Mouse (Mus musculus) midbrain, postnatal 0 days (tissue): ENCODE data around the gene Ube2l6. TPM values are rescaled to one million over a fixed set of nuclear protein-coding genes. Genes with fewer than 3 reads are reported as not detected.

ENCODE experiments used
- ATAC-seq: fragments of 200-750 bp; cut with Nextera tagmentation; 2 replicates; pipeline ENCODE4 v1.8.0; 2017; ENCODE audit warnings: moderate number of reproducible peaks, mild to moderate bottlenecking, moderate TSS enrichment, moderate library complexity; ENCODE audit not compliant: low FRiP score
- DNase-seq: peaks from one replicate; pipeline ENCODE4 v3.0.0-alpha.2; 2015; ENCODE audit warnings: low spot score
- H3K27ac ChIP-seq: fragments of 300-500 bp; sonication (generic); 2 replicates; pipeline ENCODE4 v1.5.1; 2014; ENCODE audit warnings: low read depth, mild to moderate bottlenecking, low read length, mixed read lengths
- H3K27me3 ChIP-seq: fragments of 300-500 bp; sonication (generic); 2 replicates; pipeline ENCODE4 v1.6.1; 2014; ENCODE audit warnings: low read length, control low read depth, mixed read lengths; ENCODE audit not compliant: insufficient read depth
- H3K36me3 ChIP-seq: fragments of 300-500 bp; sonication (generic); 2 replicates; pipeline ENCODE4 v1.6.1; 2014; ENCODE audit warnings: low read length, control low read depth, mixed read lengths; ENCODE audit not compliant: insufficient read depth
- H3K4me1 ChIP-seq: fragments of 300-500 bp; sonication (generic); 2 replicates; pipeline ENCODE4 v1.6.1; 2014; ENCODE audit warnings: mild to moderate bottlenecking, control low read depth, antibody characterized with exemption, low read length, mixed read lengths; ENCODE audit not compliant: insufficient read depth
- H3K4me2 ChIP-seq: fragments of 300-500 bp; sonication (generic); 2 replicates; pipeline ENCODE4 v1.6.1; 2014; ENCODE audit warnings: low read depth, mild to moderate bottlenecking, low read length, mixed read lengths; ENCODE audit not compliant: poor library complexity, severe bottlenecking
- H3K4me3 ChIP-seq: fragments of 300-500 bp; sonication (generic); 2 replicates; pipeline ENCODE4 v1.5.1; 2014; ENCODE audit warnings: low read depth, mild to moderate bottlenecking, low read length, moderate library complexity
- H3K9ac ChIP-seq: fragments of 300-500 bp; sonication (generic); replicated peaks from 2 replicates; pipeline ENCODE4 v1.6.1; 2014; ENCODE audit warnings: mild to moderate bottlenecking, low read length, moderate library complexity, mixed read lengths; ENCODE audit not compliant: poor library complexity, severe bottlenecking
- H3K9me3 ChIP-seq: fragments of 300-500 bp; sonication (generic); 2 replicates; pipeline ENCODE4 v1.6.1; 2016; ENCODE audit warnings: low read length, control low read depth
- CTCF ChIP-seq: IDR thresholded peaks from 2 replicates; pipeline ENCODE4 v1.5.1; 2016; ENCODE audit warnings: antibody characterized with exemption, mild to moderate bottlenecking
- WGBS: fragments of 180-500 bp; shearing (Covaris S2); extraction: QIAGEN DNeasy Blood & Tissue Kit; methylation state at CpG from one replicate; pipeline ENCODE4 v1.1.7; 2014; 5-methylcytosine and 5-hydroxymethylcytosine counted together
- polyA plus RNA-seq: library from polyadenylated mRNA; unstranded; fragments of >200 nt; fragmentation: Nextera tagmentation; extraction: Ambion mirVana; gene quantifications from 2 replicates; pipeline ENCODE4 v1.2.1, GENCODE M21; 2015
- total RNA-seq: library from RNA; depleted of rRNA; stranded (reverse); fragments of >200 nt; gene quantifications from 2 replicates; pipeline ENCODE4 v1.2.3, GENCODE M21; 2014; rRNA removed

Gene Ube2l6
- total RNA-seq (14.0 and 16.5 TPM in 2 replicates), polyA plus RNA-seq (14.2 and 15.1 TPM in 2 replicates)

GRCm38 (mm10) chr2:84798493-84798921, at the start of gene Ube2l6:
TSS of gene Ube2l6 (plus strand) at chr2:84798828.
- H3K36me3 ChIP-seq = no peaks in the 10 kb centered on the region
- ATAC-seq = peak; percentile 76
- no peaks in the 10 kb centered on the region for H3K9me3 ChIP-seq
- peak within 1 kb of the TSS; percentile 56 for H3K9ac ChIP-seq
- H3K27ac ChIP-seq = no peak within 1 kb of the TSS
- DNase-seq = peak; percentile 52
- no peaks in the 10 kb centered on the region; the same call in 1 of the 2 replicates for H3K4me1 ChIP-seq
- peak within 1 kb of the TSS; percentile 52 for H3K4me3 ChIP-seq
- H3K4me2 ChIP-seq = peak within 1 kb of the TSS; percentile 98
- WGBS = under 1% methylated on average over 21 of the region's 21 CpGs
- no peak for TF ChIP-seq CTCF
- no peaks in the 10 kb centered on the region for H3K27me3 ChIP-seq

- no peak for ATAC-seq
These were observed 48.5 kb upstream of the Ube2l6 start for GRCm38 (mm10) chr2:84750115-84750514.

GRCm38 (mm10) chr2:84756245-84756644, 42.4 kb upstream of the Ube2l6 start:
- H3K27me3 ChIP-seq = no peaks in the 10 kb centered on the region
- H3K4me1 ChIP-seq = no peaks in the 10 kb centered on the region
- no peak overlapping the region for H3K4me2 ChIP-seq
- no peak for DNase-seq
- ATAC-seq = no peak
- no peak overlapping the region for H3K4me3 ChIP-seq
- H3K36me3 ChIP-seq = no peaks in the 10 kb centered on the region
- no peaks in the 10 kb centered on the region for H3K9me3 ChIP-seq
- 91% methylated on average over 5 of the region's 5 CpGs for WGBS
- no peak for TF ChIP-seq CTCF
- no peak overlapping the region for H3K27ac ChIP-seq
- no peak overlapping the region for H3K9ac ChIP-seq

More at GRCm38 (mm10) chr2:84750115-84750514, 48.5 kb upstream of the Ube2l6 start:
- H3K27me3 ChIP-seq = no peaks in the 10 kb centered on the region
- H3K36me3 ChIP-seq = no peaks in the 10 kb centered on the region
- no peak overlapping the region for H3K9ac ChIP-seq
- H3K4me1 ChIP-seq = no peaks in the 10 kb centered on the region
- 79% methylated on average over 6 of the region's 6 CpGs for WGBS
- no peaks in the 10 kb centered on the region for H3K9me3 ChIP-seq
- DNase-seq = no peak
- TF ChIP-seq CTCF = no peak
- no peak overlapping the region for H3K4me3 ChIP-seq
- H3K4me2 ChIP-seq = no peak overlapping the region
- no peak overlapping the region for H3K27ac ChIP-seq

- Histone ChIP-seq H3K9ac (no peak overlapping the region), H3K9me3 (no peaks in the 10 kb centered on the region), H3K36me3 (no peaks in the 10 kb centered on the region), H3K4me2 (no peak overlapping the region), H3K27me3 (no peaks in the 10 kb centered on the region), H3K4me3 (no peak overlapping the region), H3K4me1 (no peaks in the 10 kb centered on the region), H3K27ac (no peak overlapping the region)
- 59% methylated on average over 7 of the region's 7 CpGs for WGBS
- DNase-seq = no peak
- no peak for ATAC-seq
- TF ChIP-seq CTCF = no peak
These were observed 41.5 kb upstream of the Ube2l6 start for GRCm38 (mm10) chr2:84757026-84757682.

GRCm38 (mm10) chr2:84758542-84759127, 40.0 kb upstream of the Ube2l6 start:
- no peak overlapping the region for H3K4me2 ChIP-seq
- H3K4me1 ChIP-seq = no peaks in the 10 kb centered on the region
- H3K27me3 ChIP-seq = no peaks in the 10 kb centered on the region
- no peaks in the 10 kb centered on the region for H3K9me3 ChIP-seq
- peak; percentile 77 for DNase-seq
- ATAC-seq = peak; percentile 56; the same call in 1 of the 2 replicates
- H3K4me3 ChIP-seq = no peak overlapping the region
- no peak overlapping the region for H3K27ac ChIP-seq
- 0% methylated on average over 2 of the region's 2 CpGs for WGBS
- H3K9ac ChIP-seq = no peak overlapping the region
- H3K36me3 ChIP-seq = no peaks in the 10 kb centered on the region
- TF ChIP-seq CTCF = peak; percentile 74

GRCm38 (mm10) chr2:84760777-84761176, 37.9 kb upstream of the Ube2l6 start:
- Histone ChIP-seq H3K4me1 (no peaks in the 10 kb centered on the region), H3K27ac (no peak overlapping the region), H3K27me3 (no peaks in the 10 kb centered on the region), H3K9ac (no peak overlapping the region), H3K4me3 (no peak overlapping the region), H3K9me3 (no peaks in the 10 kb centered on the region), H3K4me2 (no peak overlapping the region), H3K36me3 (no peaks in the 10 kb centered on the region)
- no peak for TF ChIP-seq CTCF
- DNase-seq (no peak), ATAC-seq (no peak)
- whole genome bisulfite sequencing = 65% methylated on average over 8 of the region's 8 CpGs
